Mouse (Mus musculus) liver, adult 2 months (tissue): ENCODE measurements around the gene Wsb1.

Experiments
- CTCF ChIP-seq: fragments of 200-500 bp; IDR thresholded peaks from 2 replicates; pipeline ENCODE4 v1.5.1; 2011; ENCODE audit warnings: low read depth, low read length, control low read depth
- POLR2A ChIP-seq: fragments of 200-500 bp; IDR thresholded peaks from 2 replicates; pipeline ENCODE4 v1.6.1; 2011; ENCODE audit warnings: low read length, control low read depth; ENCODE audit not compliant: insufficient read depth; ENCODE audit errors: extremely low read depth

DNA sequence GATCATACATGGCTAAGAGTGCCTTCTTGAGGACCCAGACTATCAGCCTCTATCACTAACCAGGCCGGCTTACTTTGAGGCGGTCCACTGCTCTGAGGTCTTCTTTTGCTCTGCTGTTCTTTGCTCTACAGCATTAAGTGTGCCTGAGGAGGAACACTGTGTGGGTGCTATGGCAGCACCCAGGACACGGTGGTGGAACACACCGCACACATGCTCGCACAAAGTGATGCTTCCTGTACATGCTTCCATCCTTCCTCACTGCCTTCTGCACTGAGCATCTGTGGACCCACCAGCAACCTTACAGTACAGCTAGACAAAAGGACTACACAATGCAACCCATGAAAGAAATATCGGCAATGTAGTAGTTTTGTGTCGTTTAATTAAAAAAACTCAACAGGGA lies 15.4 kb downstream of the Wsb1 start:
- TF ChIP-seq CTCF (no peak), POLR2A (no peak)
